In genomic region chr7:27128946-27129345, GRCm38 (mm10) we compare ENCODE assay signal across 25 mouse cellular contexts. TPM values are rescaled to one million over a fixed set of nuclear protein-coding genes. Genes with fewer than 3 reads are reported as not detected.
"Had no signal": no experiment of that assay in that cellular context is flagged by ENCODE, and none has a peak within 500 bp of the region (broad histone marks: within the 10 kb centered on the region; RNA-seq: fewer than 3 reads in every experiment).

No protein-coding gene starts in this region.

- H3K4me3 ChIP-seq: left cerebral cortex, adult 2 months; liver, embryonic 12.5 days; liver, embryonic 15.5 days; midbrain, embryonic 12.5 days; midbrain, embryonic 15.5 days; neural tube, embryonic 12.5 days; neural tube, embryonic 15.5 days had no signal

- H3K9ac ChIP-seq: liver, embryonic 12.5 days; liver, embryonic 15.5 days; midbrain, embryonic 12.5 days; midbrain, embryonic 15.5 days; neural tube, embryonic 12.5 days; neural tube, embryonic 15.5 days had no signal

- H3K4me1 ChIP-seq: liver, embryonic 15.5 days; midbrain, embryonic 12.5 days; midbrain, embryonic 15.5 days; neural tube, embryonic 12.5 days; neural tube, embryonic 15.5 days had no signal

- H3K27me3 ChIP-seq: liver, embryonic 12.5 days; liver, embryonic 15.5 days; midbrain, embryonic 12.5 days; midbrain, embryonic 15.5 days; neural tube, embryonic 12.5 days; neural tube, embryonic 15.5 days had no signal

- H3K9me3 ChIP-seq: liver, embryonic 15.5 days; midbrain, embryonic 12.5 days; midbrain, embryonic 15.5 days; neural tube, embryonic 12.5 days; neural tube, embryonic 15.5 days had no signal

- ATAC-seq: liver, embryonic 12.5 days; midbrain, embryonic 15.5 days had no signal

- H3K27ac ChIP-seq: left cerebral cortex, adult 2 months; liver, embryonic 12.5 days; liver, embryonic 15.5 days; macrophage; midbrain, embryonic 12.5 days; midbrain, embryonic 15.5 days; neural tube, embryonic 12.5 days; neural tube, embryonic 15.5 days; stomach, postnatal 0 days had no signal

- DNase-seq: layer of hippocampus, postnatal 36 days; lung, adult 18-20 months; right cerebral cortex, adult 18-20 months; thymus, adult 18-20 months; thymus, postnatal 36 days had no signal

- H3K36me3 ChIP-seq: liver, embryonic 12.5 days; liver, embryonic 15.5 days; midbrain, embryonic 12.5 days; midbrain, embryonic 15.5 days; neural tube, embryonic 12.5 days; neural tube, embryonic 15.5 days had no signal

- H3K4me2 ChIP-seq: liver, embryonic 12.5 days; liver, embryonic 15.5 days; midbrain, embryonic 12.5 days; midbrain, embryonic 15.5 days; neural tube, embryonic 12.5 days; neural tube, embryonic 15.5 days had no signal

RNA-seq across cellular contexts. Expression of gene Cyp2f2, which starts 9.2 kb away (rescaled TPM):
- total RNA-seq: left cerebral cortex, adult 2 months; left cerebral cortex, postnatal 36 days; megakaryocyte, adult 5-6 weeks had no signal
- polyA plus RNA-seq: intestine, embryonic 14.5 days; limb, embryonic 11.5 days; liver, embryonic 12.5 days; macrophage; midbrain, embryonic 12.5 days; neural tube, embryonic 12.5 days; neural tube, embryonic 15.5 days had no signal

RNA-seq across cellular contexts. Expression of gene Cyp2t4, which starts 24.6 kb away (rescaled TPM):
- total RNA-seq: layer of hippocampus, adult 8-10 months; layer of hippocampus, postnatal 10 days; layer of hippocampus, postnatal 36 days; left cerebral cortex, adult 2 months; left cerebral cortex, postnatal 10 days; left cerebral cortex, postnatal 36 days; megakaryocyte, adult 5-6 weeks had no signal
- polyA plus RNA-seq: intestine, postnatal 0 days; limb, embryonic 14.5 days; liver, embryonic 12.5 days; liver, embryonic 15.5 days; macrophage; midbrain, embryonic 15.5 days; stomach, embryonic 14.5 days; stomach, postnatal 0 days; urinary bladder, adult 2 months had no signal

RNA-seq across cellular contexts. Expression of gene Gm21983, which starts 51.9 kb away (rescaled TPM):
- total RNA-seq: layer of hippocampus, adult 8-10 months; layer of hippocampus, postnatal 36 days; left cerebral cortex, adult 2 months; left cerebral cortex, postnatal 10 days; left cerebral cortex, postnatal 36 days; megakaryocyte, adult 5-6 weeks had no signal
- polyA plus RNA-seq: intestine, embryonic 14.5 days; intestine, postnatal 0 days; limb, embryonic 11.5 days; liver, embryonic 12.5 days; liver, embryonic 15.5 days; macrophage; stomach, embryonic 14.5 days; stomach, postnatal 0 days; urinary bladder, adult 2 months had no signal
